Mouse (Mus musculus) CD8-positive naive resting alpha-beta T cell, adult 57 days (primary cell): ENCODE measurements around the gene Egfem1. TPM values are rescaled to one million over a fixed set of nuclear protein-coding genes. Genes with fewer than 3 reads are reported as not detected.

Experiments used
- total RNA-seq: library from RNA; stranded (reverse); gene quantifications from one replicate; pipeline ENCODE4 v1.2.4, GENCODE M21; 2023

Gene Egfem1
- total RNA-seq = not detected

DNA sequence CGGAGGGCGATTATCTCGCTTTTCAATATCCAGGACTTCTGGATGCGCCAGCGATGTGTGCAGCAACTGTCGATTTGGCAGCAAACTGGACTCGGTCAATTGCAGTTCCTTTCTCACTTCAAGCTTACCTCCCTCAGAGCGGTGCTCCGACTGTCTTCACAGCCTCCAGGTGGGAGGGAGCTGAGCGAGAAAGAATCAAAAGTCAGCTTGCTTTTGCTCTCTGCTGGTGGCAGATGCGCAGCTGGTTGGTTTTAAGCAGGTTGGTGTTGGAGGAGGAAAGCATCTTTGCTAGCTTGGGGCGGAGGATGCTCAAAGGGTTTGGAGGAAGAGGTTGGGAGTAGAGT lies at the start of gene Egfem1:
Gene Egfem1 (plus strand): TSS at position 72 of the 344 bp plus-strand sequence.

Other genes starting within 250 kb of the Egfem1 start
- not detected for gene Gm1527, start 189.4 kb upstream of the Egfem1 start, total RNA-seq